Mouse (Mus musculus) megakaryocyte, embryonic 14.5 days (primary cell): ENCODE results near the gene Stx18.

ENCODE experiments used
- FLI1 ChIP-seq: IDR thresholded peaks from 2 replicates; pipeline ENCODE4 v1.6.1; 2012; ENCODE audit warnings: low read length, inconsistent platforms, mixed read lengths
- GATA1 ChIP-seq: IDR thresholded peaks from 3 replicates; pipeline ENCODE4 v1.6.1; 2012; ENCODE audit warnings: mixed read lengths, low read length, inconsistent platforms, borderline replicate concordance

- TF ChIP-seq GATA1 (no peak), FLI1 (no peak)
These were observed 55.8 kb downstream of the Stx18 start for GRCm38 (mm10) chr5:38094331-38094730.
